Mouse (Mus musculus): Measurements from ENCODE around the gene Pbld1. TPM values are rescaled to one million over a fixed set of nuclear protein-coding genes. Genes with fewer than 3 reads are reported as not detected.

Gene Pbld1
- polyA plus RNA-seq, 1 experiment from 2014 or later: 0.83 TPM

Other genes with a start within 250 kb of the Pbld1 start
- gene Tet1, start 151.2 kb upstream of the Pbld1 start, polyA plus RNA-seq (2014; fragmentation: Nextera tagmentation; extraction: Ambion mirVana): 47.9 and 52.2 TPM in 2 replicates
- gene Slc25a16, start 139.5 kb upstream of the Pbld1 start, polyA plus RNA-seq (2014; fragmentation: Nextera tagmentation; extraction: Ambion mirVana): 18.3 and 19.3 TPM in 2 replicates
- 4.8 and 5.1 TPM in 2 replicates for gene Dna2, start 113.1 kb upstream of the Pbld1 start, polyA plus RNA-seq (2014; fragmentation: Nextera tagmentation; extraction: Ambion mirVana)
- gene Rufy2, start 79.9 kb upstream of the Pbld1 start, polyA plus RNA-seq (2014; fragmentation: Nextera tagmentation; extraction: Ambion mirVana): 63.2 and 73.0 TPM in 2 replicates
- 95.6 and 112 TPM in 2 replicates for gene Hnrnph3, start 35.9 kb upstream of the Pbld1 start, polyA plus RNA-seq (2014; fragmentation: Nextera tagmentation; extraction: Ambion mirVana)
- 0.70 and 0.73 TPM in 2 replicates for gene Pbld2, start 35.8 kb upstream of the Pbld1 start, polyA plus RNA-seq (2014; fragmentation: Nextera tagmentation; extraction: Ambion mirVana)
- 2.6 and 2.8 TPM in 2 replicates for gene Atoh7, start 39.5 kb downstream of the Pbld1 start, polyA plus RNA-seq (2014; fragmentation: Nextera tagmentation; extraction: Ambion mirVana)
- 0.71 and 1.1 TPM in 2 replicates for gene Mypn, start 143.8 kb downstream of the Pbld1 start, polyA plus RNA-seq (2014; fragmentation: Nextera tagmentation; extraction: Ambion mirVana)
- 29.5 and 33.2 TPM in 2 replicates for gene Herc4, start 183.6 kb downstream of the Pbld1 start, polyA plus RNA-seq (2014; fragmentation: Nextera tagmentation; extraction: Ambion mirVana)